Mouse (Mus musculus): ENCODE measurements around the gene Cdkn1b. TPM values are rescaled to one million over a fixed set of nuclear protein-coding genes. Genes with fewer than 3 reads are reported as not detected.

Gene Cdkn1b
- total RNA-seq, 2 experiments from 2014 or later: 45.0 to 46.9 TPM

DNA sequence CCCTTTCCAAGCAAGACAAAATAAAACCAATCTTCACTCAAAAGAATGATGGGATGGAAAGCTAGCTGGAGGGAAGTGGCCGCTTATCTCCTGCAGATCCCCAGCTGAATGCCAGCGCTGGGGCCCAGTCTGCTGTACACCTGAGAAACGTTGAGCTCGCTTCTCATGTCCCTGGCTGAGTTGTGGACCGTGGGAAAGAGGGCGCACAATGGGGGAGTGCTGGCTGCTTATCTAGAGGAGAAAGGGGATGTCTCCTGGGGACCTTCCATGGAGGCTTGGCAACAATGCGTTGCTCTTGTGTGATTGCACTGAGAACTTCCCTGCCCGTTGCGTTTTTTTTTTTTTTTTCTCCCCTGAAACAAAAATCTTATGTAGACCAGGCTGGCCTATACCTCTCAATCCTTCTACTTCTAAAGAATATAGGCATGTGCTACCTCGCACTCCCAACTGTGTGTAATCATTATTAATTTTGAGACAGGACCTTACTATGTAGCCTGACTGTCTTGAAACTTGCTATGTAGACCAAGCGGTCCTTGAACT lies 28.4 kb downstream of the Cdkn1b start:
- intact Hi-C loops (cut with DNase I): loop anchor here (10.0 kb wide), 1 partner anchor 294 kb away; no protein-coding TSS in a partner anchor

GRCm38 (mm10) chr6:134949241-134949640 lies 29.0 kb downstream of the Cdkn1b start:
- intact Hi-C loops (cut with DNase I): loop anchor here (10.0 kb wide), 1 partner anchor 294 kb away; no protein-coding TSS in a partner anchor
- DNase-seq (ENCODE audit: extremely low spot score in 1 of 2, low spot score in 2 of 2): no peak

More for the DNA sequence above, 28.4 kb downstream of the Cdkn1b start:
- no peak for DNase-seq (ENCODE audit: extremely low spot score in 1 of 2, low spot score in 2 of 2)

DNA sequence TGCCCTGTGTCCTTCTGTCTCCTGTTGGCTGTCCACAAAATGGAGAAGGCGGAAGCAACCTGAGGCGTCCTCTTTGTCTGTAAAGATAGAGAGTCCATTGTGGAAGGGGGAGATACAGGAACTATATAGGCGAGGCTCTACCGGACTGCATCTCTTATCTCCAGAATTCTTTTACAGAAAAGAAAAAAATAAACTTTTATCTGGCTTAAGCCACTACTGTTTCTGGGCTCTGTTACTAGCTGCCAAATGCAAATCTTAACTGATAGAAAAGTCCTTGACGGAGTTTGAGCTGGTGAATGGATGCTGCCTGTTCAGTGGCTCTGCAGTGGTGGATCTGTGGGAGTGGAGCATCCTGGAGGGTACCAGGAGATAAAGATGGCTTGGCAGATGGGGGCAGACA lies 31.2 kb downstream of the Cdkn1b start:
- intact Hi-C loops (cut with DNase I): no loop called here
- DNase-seq (ENCODE audit: extremely low spot score in 1 of 2, low spot score in 2 of 2): no peak

- no peak for DNase-seq (ENCODE audit: extremely low spot score in 1 of 2, low spot score in 2 of 2)
- intact Hi-C loops (cut with DNase I): no loop called here
Observed at GRCm38 (mm10) chr6:134953976-134954375, 33.8 kb downstream of the Cdkn1b start.

- intact Hi-C loops (cut with DNase I): no loop called here
- no peak for DNase-seq (ENCODE audit: extremely low spot score in 1 of 2, low spot score in 2 of 2)
Observed at GRCm38 (mm10) chr6:134956388-134956787, 36.2 kb downstream of the Cdkn1b start.

DNA sequence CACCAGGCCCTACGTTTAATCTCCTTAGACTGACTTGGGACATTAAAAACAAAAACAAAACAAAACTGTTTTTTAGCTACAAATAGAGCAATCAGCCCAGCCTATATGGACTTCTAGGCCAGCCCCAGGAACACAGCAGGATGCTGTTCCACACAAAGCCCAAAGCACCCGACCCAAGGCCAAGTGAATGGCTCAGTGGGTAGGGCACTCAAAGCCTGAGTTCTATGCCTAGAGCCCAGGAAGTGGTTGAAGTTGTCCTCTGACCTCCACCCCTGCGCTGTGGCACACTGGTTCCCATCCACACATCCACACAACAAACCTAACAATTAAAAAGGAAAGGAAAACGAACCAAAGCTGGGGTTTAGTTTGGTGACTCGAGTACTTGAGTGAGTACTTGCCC lies 41.1 kb downstream of the Cdkn1b start:
- intact Hi-C loops (cut with DNase I): no loop called here
- no peak for DNase-seq (ENCODE audit: extremely low spot score in 1 of 2, low spot score in 2 of 2)

DNA sequence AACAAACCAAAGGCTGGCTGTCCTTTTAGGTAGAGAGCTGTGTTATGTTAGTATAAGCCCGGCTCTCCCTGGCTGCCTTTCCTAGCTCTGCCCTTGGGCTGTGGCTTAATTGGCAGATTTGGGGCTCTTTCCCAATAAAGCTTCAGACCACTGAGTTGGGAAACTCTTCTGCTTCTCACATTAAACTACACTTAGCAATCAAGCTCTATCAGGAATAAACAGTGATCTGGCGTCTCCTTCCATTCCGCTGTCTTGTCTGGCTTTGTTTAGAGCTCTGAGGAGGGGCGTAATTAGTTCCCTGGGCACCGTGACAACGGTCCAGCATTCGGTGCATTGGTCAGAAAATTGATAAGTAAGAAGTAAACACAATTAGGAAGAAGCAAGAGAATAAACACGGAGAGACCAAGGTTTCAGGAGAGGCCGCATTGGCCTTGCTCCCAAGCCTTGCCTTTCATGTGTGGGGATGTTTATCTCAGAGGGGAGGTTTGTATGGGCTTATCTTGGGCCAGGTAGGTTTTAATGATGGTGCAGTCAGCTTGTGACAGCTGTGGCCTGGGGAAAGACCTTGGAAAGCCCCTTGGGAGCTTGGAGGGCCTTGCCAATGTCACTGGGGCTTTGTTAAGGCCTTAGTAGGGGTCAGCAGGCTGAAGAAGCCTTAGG lies 41.8 kb downstream of the Cdkn1b start:
- DNase-seq (ENCODE audit: extremely low spot score in 1 of 2, low spot score in 2 of 2): no peak
- intact Hi-C loops (cut with DNase I): no loop called here

GRCm38 (mm10) chr6:134962518-134962893 lies 42.3 kb downstream of the Cdkn1b start:
- no peak for DNase-seq (ENCODE audit: extremely low spot score in 1 of 2, low spot score in 2 of 2)
- intact Hi-C loops (cut with DNase I): no loop called here

DNA sequence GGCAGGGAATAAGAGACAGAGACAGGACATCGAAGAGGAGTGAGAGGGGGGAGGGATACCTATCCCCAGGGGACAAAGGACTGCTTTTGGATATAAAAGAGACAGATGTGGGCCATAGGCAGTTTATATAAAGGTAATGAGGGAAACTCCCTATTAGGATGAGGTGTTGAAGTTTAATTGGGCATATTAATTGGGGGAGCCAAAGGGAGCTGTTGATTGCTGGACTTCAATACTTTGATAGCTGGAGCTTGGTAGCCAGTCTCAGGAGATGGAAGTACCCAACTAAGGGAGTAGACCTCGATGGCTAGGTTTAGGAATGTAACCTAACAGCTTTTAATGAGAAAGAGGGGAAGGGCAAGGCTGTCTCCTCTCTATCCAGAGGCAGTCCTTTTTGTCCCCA lies 43.7 kb downstream of the Cdkn1b start:
- intact Hi-C loops (cut with DNase I): no loop called here
- DNase-seq (ENCODE audit: extremely low spot score in 1 of 2, low spot score in 2 of 2): no peak

DNA sequence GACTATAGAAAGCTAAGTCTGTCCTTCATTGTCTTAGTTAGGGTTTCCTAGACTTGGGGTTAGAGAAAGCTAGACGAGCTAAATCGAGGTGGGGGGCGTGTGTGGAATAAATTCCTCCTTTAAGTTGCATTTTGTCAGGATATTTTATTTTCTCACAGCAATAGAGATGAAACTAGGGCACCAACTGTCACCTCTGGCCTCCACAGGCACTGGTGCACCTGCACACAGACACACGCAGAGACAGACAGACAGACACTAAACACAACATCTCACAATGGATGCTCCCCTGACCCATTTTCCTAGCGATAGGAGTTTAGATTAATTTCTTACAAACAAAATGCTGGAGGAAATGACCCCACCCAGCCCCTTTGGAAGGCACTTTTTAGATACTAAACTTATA lies 46.5 kb downstream of the Cdkn1b start:
- no peak for DNase-seq (ENCODE audit: extremely low spot score in 1 of 2, low spot score in 2 of 2)
- intact Hi-C loops (cut with DNase I): no loop called here

GRCm38 (mm10) chr6:134968326-134968725 lies 48.1 kb downstream of the Cdkn1b start:
- intact Hi-C loops (cut with DNase I): no loop called here
- DNase-seq (ENCODE audit: extremely low spot score in 1 of 2, low spot score in 2 of 2): no peak

- no peak for DNase-seq (ENCODE audit: extremely low spot score in 1 of 2, low spot score in 2 of 2)
- intact Hi-C loops (cut with DNase I): no loop called here
Observed at GRCm38 (mm10) chr6:134969498-134969897, 49.3 kb downstream of the Cdkn1b start.

GRCm38 (mm10) chr6:134972096-134972495 lies 51.9 kb downstream of the Cdkn1b start:
- intact Hi-C loops (cut with DNase I): no loop called here
- DNase-seq (ENCODE audit: extremely low spot score in 1 of 2, low spot score in 2 of 2): no peak

Other genes starting within 250 kb of the Cdkn1b start
- 1 to 10 TPM; 5.6 to 6.6 TPM for gene Dusp16, start 127.8 kb upstream of the Cdkn1b start, total RNA-seq (2021)
- 1 to 10 TPM; 8.6 to 9.5 TPM for gene Crebl2, start 90.2 kb upstream of the Cdkn1b start, total RNA-seq (2021)
- gene Gpr19, start 21.8 kb upstream of the Cdkn1b start, total RNA-seq (2021): 10 to 100 TPM; 23.4 to 26.0 TPM
- gene Apold1, start 61.3 kb downstream of the Cdkn1b start, total RNA-seq (2021): 1 to 10 TPM; 5.4 to 5.7 TPM
- gene Ddx47, start 91.2 kb downstream of the Cdkn1b start, total RNA-seq (2021): 10 to 100 TPM; 51.6 to 53.7 TPM
- gene Gprc5a, start 145.2 kb downstream of the Cdkn1b start, total RNA-seq (2021): under 1 TPM; 0.21 to 0.26 TPM
- gene Gprc5d, start 197.9 kb downstream of the Cdkn1b start, total RNA-seq (2021): not detected